Mouse (Mus musculus): ENCODE results near the gene Gm21974. TPM values are rescaled to one million over a fixed set of nuclear protein-coding genes. Genes with fewer than 3 reads are reported as not detected.
A peak's percentile ranks its signal among the peaks of the same experiment; 100 is the strongest.

Gene Gm21974
- polyA plus RNA-seq, 1 experiment: not detected

- peaks cover 15% of the 10 kb centered on the region; the same call in 1 of the 2 replicates for H3K36me3 ChIP-seq (ENCODE audit: control insufficient read depth, insufficient read depth, low read length)
Observed at GRCm38 (mm10) chr7:127908656-127909055, 13.4 kb upstream of the Gm21974 start.

GRCm38 (mm10) chr7:127907939-127908338 is 12.7 kb upstream of the Gm21974 start:
- Histone ChIP-seq H3K27ac (ENCODE audit: control insufficient read depth, insufficient read depth, low read length) (no peak overlapping the region), H3K27me3 (ENCODE audit: control insufficient read depth, insufficient read depth, low read length) (no peaks in the 10 kb centered on the region), H3K36me3 (ENCODE audit: control insufficient read depth, insufficient read depth, low read length) (peaks cover 15% of the 10 kb centered on the region; the same call in 1 of the 2 replicates), H3K4me1 (replicated peaks; ENCODE audit: control insufficient read depth, insufficient read depth, low read length) (peaks cover 15% of the 10 kb centered on the region), H3K4me3 (ENCODE audit: control insufficient read depth, insufficient read depth, low read length) (no peak overlapping the region)
- DNase-seq: no peak
- TF ChIP-seq POLR2A (IDR thresholded peaks at IDR 0.05; ENCODE audit: control insufficient read depth, extremely low read depth, insufficient read depth, low read length, poor library complexity): no peak
- no peak for TF ChIP-seq CTCF (IDR thresholded peaks at IDR 0.05; ENCODE audit: borderline replicate concordance, control insufficient read depth, extremely low read depth, insufficient read depth, low read length, poor library complexity)
- WGBS: 97% methylated on average over 12 of the region's 12 CpGs

More at GRCm38 (mm10) chr7:127908656-127909055, 13.4 kb upstream of the Gm21974 start:
- H3K27ac ChIP-seq (ENCODE audit: control insufficient read depth, insufficient read depth, low read length): no peak overlapping the region
- no peaks in the 10 kb centered on the region for H3K27me3 ChIP-seq (ENCODE audit: control insufficient read depth, insufficient read depth, low read length)
- no peak for DNase-seq
- 96% methylated on average over 4 of the region's 4 CpGs for WGBS
- peaks cover 15% of the 10 kb centered on the region for H3K4me1 ChIP-seq (replicated peaks; ENCODE audit: control insufficient read depth, insufficient read depth, low read length)
- H3K4me3 ChIP-seq (ENCODE audit: control insufficient read depth, insufficient read depth, low read length): no peak overlapping the region
- TF ChIP-seq CTCF (IDR thresholded peaks at IDR 0.05; ENCODE audit: borderline replicate concordance, control insufficient read depth, extremely low read depth, insufficient read depth, low read length, poor library complexity) (no peak), POLR2A (IDR thresholded peaks at IDR 0.05; ENCODE audit: control insufficient read depth, extremely low read depth, insufficient read depth, low read length, poor library complexity) (no peak)

- 7% methylated on average over 38 of the region's 38 CpGs for WGBS
- DNase-seq: peak; percentile 74
- TF ChIP-seq CTCF (IDR thresholded peaks at IDR 0.05; ENCODE audit: borderline replicate concordance, control insufficient read depth, extremely low read depth, insufficient read depth, low read length, poor library complexity) (0 out of 2 replicates have a peak, but pooled peaks have one; percentile 16), POLR2A (IDR thresholded peaks at IDR 0.05; ENCODE audit: control insufficient read depth, extremely low read depth, insufficient read depth, low read length, poor library complexity) (peak; percentile 40; the same call in 1 of the 2 replicates)
Observed at GRCm38 (mm10) chr7:127903971-127904796, 8.9 kb upstream of the Gm21974 start, which contains the start of gene Bckdk. Gene Bckdk, plus strand, starts transcription at chr7:127904082.

GRCm38 (mm10) chr7:127901772-127902171 is 6.5 kb upstream of the Gm21974 start:
- no peak for DNase-seq
- Histone ChIP-seq H3K27me3 (ENCODE audit: control insufficient read depth, insufficient read depth, low read length) (no peaks in the 10 kb centered on the region), H3K4me1 (replicated peaks; ENCODE audit: control insufficient read depth, insufficient read depth, low read length) (peaks cover 35% of the 10 kb centered on the region), H3K36me3 (ENCODE audit: control insufficient read depth, insufficient read depth, low read length) (no peaks in the 10 kb centered on the region; the same call in 1 of the 2 replicates), H3K27ac (ENCODE audit: control insufficient read depth, insufficient read depth, low read length) (no peak overlapping the region), H3K4me3 (ENCODE audit: control insufficient read depth, insufficient read depth, low read length) (no peak overlapping the region)
- TF ChIP-seq CTCF (IDR thresholded peaks at IDR 0.05; ENCODE audit: borderline replicate concordance, control insufficient read depth, extremely low read depth, insufficient read depth, low read length, poor library complexity) (no peak), POLR2A (IDR thresholded peaks at IDR 0.05; ENCODE audit: control insufficient read depth, extremely low read depth, insufficient read depth, low read length, poor library complexity) (no peak)
- 96% methylated on average over 2 of the region's 2 CpGs for WGBS

More at GRCm38 (mm10) chr7:127903971-127904796, 8.9 kb upstream of the Gm21974 start, which contains the start of gene Bckdk:
- Histone ChIP-seq H3K4me1 (replicated peaks; ENCODE audit: control insufficient read depth, insufficient read depth, low read length) (peaks cover 23% of the 10 kb centered on the region), H3K4me3 (ENCODE audit: control insufficient read depth, insufficient read depth, low read length) (peak within 1 kb of the TSS; percentile 61), H3K27me3 (ENCODE audit: control insufficient read depth, insufficient read depth, low read length) (no peaks in the 10 kb centered on the region), H3K27ac (ENCODE audit: control insufficient read depth, insufficient read depth, low read length) (no peak within 1 kb of the TSS), H3K36me3 (ENCODE audit: control insufficient read depth, insufficient read depth, low read length) (peaks cover 15% of the 10 kb centered on the region; the same call in 1 of the 2 replicates)

GRCm38 (mm10) chr7:127899997-127900396 is 4.7 kb upstream of the Gm21974 start:
- 25% methylated on average over 7 of the region's 7 CpGs for WGBS

GRCm38 (mm10) chr7:127898179-127898956 is 3.1 kb upstream of the Gm21974 start:
- DNase-seq: peak; percentile 41
- no peaks in the 10 kb centered on the region for H3K27me3 ChIP-seq (ENCODE audit: control insufficient read depth, insufficient read depth, low read length)
- TF ChIP-seq CTCF (IDR thresholded peaks at IDR 0.05; ENCODE audit: borderline replicate concordance, control insufficient read depth, extremely low read depth, insufficient read depth, low read length, poor library complexity) (no peak), POLR2A (IDR thresholded peaks at IDR 0.05; ENCODE audit: control insufficient read depth, extremely low read depth, insufficient read depth, low read length, poor library complexity) (no peak)
- no peaks in the 10 kb centered on the region for H3K36me3 ChIP-seq (ENCODE audit: control insufficient read depth, insufficient read depth, low read length)
- no peak overlapping the region for H3K4me3 ChIP-seq (ENCODE audit: control insufficient read depth, insufficient read depth, low read length)
- 53% methylated on average over 10 of the region's 10 CpGs for WGBS
- no peak overlapping the region for H3K27ac ChIP-seq (ENCODE audit: control insufficient read depth, insufficient read depth, low read length)
- peaks cover 28% of the 10 kb centered on the region for H3K4me1 ChIP-seq (replicated peaks; ENCODE audit: control insufficient read depth, insufficient read depth, low read length)

More at GRCm38 (mm10) chr7:127899997-127900396, 4.7 kb upstream of the Gm21974 start:
- TF ChIP-seq CTCF (IDR thresholded peaks at IDR 0.05; ENCODE audit: borderline replicate concordance, control insufficient read depth, extremely low read depth, insufficient read depth, low read length, poor library complexity) (no peak), POLR2A (IDR thresholded peaks at IDR 0.05; ENCODE audit: control insufficient read depth, extremely low read depth, insufficient read depth, low read length, poor library complexity) (no peak)
- DNase-seq: no peak
- Histone ChIP-seq H3K4me3 (ENCODE audit: control insufficient read depth, insufficient read depth, low read length) (no peak overlapping the region), H3K4me1 (replicated peaks; ENCODE audit: control insufficient read depth, insufficient read depth, low read length) (peaks cover 37% of the 10 kb centered on the region), H3K27ac (ENCODE audit: control insufficient read depth, insufficient read depth, low read length) (peak overlapping the region; percentile 62), H3K27me3 (ENCODE audit: control insufficient read depth, insufficient read depth, low read length) (no peaks in the 10 kb centered on the region), H3K36me3 (ENCODE audit: control insufficient read depth, insufficient read depth, low read length) (no peaks in the 10 kb centered on the region)

All from thymus, adult 2 months (tissue).